Mouse (Mus musculus): ENCODE results near the gene Slc36a2. TPM values are rescaled to one million over a fixed set of nuclear protein-coding genes. Genes with fewer than 3 reads are reported as not detected.

The Slc36a2 gene
- polyA plus RNA-seq, 1 experiment from 2014 or later, result 0.51 TPM

- Histone ChIP-seq H3K9ac (replicated peaks) (no peak within 1 kb of the TSS), H3K4me2 (no peak within 1 kb of the TSS), H3K4me3 (replicated peaks) (no peak within 1 kb of the TSS), H3K27ac (replicated peaks) (no peak within 1 kb of the TSS), H3K27me3 (replicated peaks) (no peaks in the 10 kb centered on the region), H3K36me3 (no peaks in the 10 kb centered on the region), H3K4me1 (no peaks in the 10 kb centered on the region), H3K9me3 (replicated peaks) (no peaks in the 10 kb centered on the region)
- WGBS, result 76% methylated on average over 3 of the region's 3 CpGs
- no peak for ATAC-seq (ENCODE audit: low FRiP score)
These were observed 33.3 kb downstream of the Slc36a2 start, which contains the start of gene Slc36a3 for GRCm38 (mm10) chr11:55151608-55152007. Gene Slc36a3, minus strand, starts transcription at chr11:55151708.

GRCm38 (mm10) chr11:55148461-55148860 lies 36.4 kb downstream of the Slc36a2 start:
- Histone ChIP-seq H3K36me3 (no peaks in the 10 kb centered on the region), H3K27me3 (replicated peaks) (no peaks in the 10 kb centered on the region)

DNA sequence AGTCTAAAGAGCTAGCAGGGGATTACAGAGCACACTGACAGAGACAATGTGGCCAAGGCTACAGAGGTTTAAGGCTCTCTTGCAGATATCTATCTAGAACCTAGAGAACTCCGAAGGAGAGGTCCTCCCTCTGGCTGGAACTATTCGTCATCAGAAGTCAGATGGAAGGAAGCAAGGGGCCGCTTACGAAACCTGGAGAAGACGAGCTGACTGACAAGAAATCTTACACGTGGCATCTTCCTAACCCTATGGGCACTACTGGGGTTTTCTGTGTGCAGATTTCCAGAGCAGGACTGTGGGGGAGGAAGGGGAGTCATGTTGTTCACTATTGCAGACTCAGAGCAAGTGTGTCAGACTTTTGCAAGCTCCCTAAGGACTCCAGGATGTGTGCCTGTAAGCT lies 37.5 kb downstream of the Slc36a2 start:
- Histone ChIP-seq H3K9me3 (replicated peaks) (no peaks in the 10 kb centered on the region), H3K27ac (replicated peaks) (no peak overlapping the region), H3K27me3 (replicated peaks) (no peaks in the 10 kb centered on the region), H3K9ac (replicated peaks) (no peak overlapping the region), H3K4me3 (replicated peaks) (no peak overlapping the region), H3K4me2 (no peak overlapping the region), H3K36me3 (no peaks in the 10 kb centered on the region), H3K4me1 (no peaks in the 10 kb centered on the region)
- 72% methylated on average over 6 of the region's 6 CpGs for WGBS
- ATAC-seq (ENCODE audit: low FRiP score), result no peak

More at GRCm38 (mm10) chr11:55148461-55148860, 36.4 kb downstream of the Slc36a2 start:
- no peaks in the 10 kb centered on the region for H3K9me3 ChIP-seq (replicated peaks)
- WGBS, result 83% methylated on average over 4 of the region's 4 CpGs
- H3K4me1 ChIP-seq, result no peaks in the 10 kb centered on the region
- no peak overlapping the region for H3K9ac ChIP-seq (replicated peaks)
- H3K4me3 ChIP-seq (replicated peaks), result no peak overlapping the region
- no peak overlapping the region for H3K4me2 ChIP-seq
- no peak for ATAC-seq (ENCODE audit: low FRiP score)
- no peak overlapping the region for H3K27ac ChIP-seq (replicated peaks)

- H3K36me3 ChIP-seq, result no peaks in the 10 kb centered on the region
- no peak for ATAC-seq (ENCODE audit: low FRiP score)
- no peak overlapping the region for H3K27ac ChIP-seq (replicated peaks)
- H3K4me3 ChIP-seq (replicated peaks), result no peak overlapping the region
- no peak overlapping the region for H3K4me2 ChIP-seq
- no peaks in the 10 kb centered on the region for H3K9me3 ChIP-seq (replicated peaks)
- H3K4me1 ChIP-seq, result no peaks in the 10 kb centered on the region
- H3K9ac ChIP-seq (replicated peaks), result no peak overlapping the region
- H3K27me3 ChIP-seq (replicated peaks), result no peaks in the 10 kb centered on the region
- 50% methylated on average over 1 of the region's 1 CpGs for WGBS
These were observed 38.0 kb downstream of the Slc36a2 start for GRCm38 (mm10) chr11:55146855-55147254.

GRCm38 (mm10) chr11:55144011-55144410 lies 40.9 kb downstream of the Slc36a2 start:
- no peaks in the 10 kb centered on the region for H3K27me3 ChIP-seq (replicated peaks)
- no peak for ATAC-seq (ENCODE audit: low FRiP score)
- H3K27ac ChIP-seq (replicated peaks), result no peak overlapping the region
- H3K4me3 ChIP-seq (replicated peaks), result no peak overlapping the region
- no peak overlapping the region for H3K9ac ChIP-seq (replicated peaks)
- no peak overlapping the region for H3K4me2 ChIP-seq
- WGBS, result 37% methylated on average over 5 of the region's 5 CpGs
- H3K9me3 ChIP-seq (replicated peaks), result no peaks in the 10 kb centered on the region
- no peaks in the 10 kb centered on the region for H3K4me1 ChIP-seq
- no peaks in the 10 kb centered on the region for H3K36me3 ChIP-seq

DNA sequence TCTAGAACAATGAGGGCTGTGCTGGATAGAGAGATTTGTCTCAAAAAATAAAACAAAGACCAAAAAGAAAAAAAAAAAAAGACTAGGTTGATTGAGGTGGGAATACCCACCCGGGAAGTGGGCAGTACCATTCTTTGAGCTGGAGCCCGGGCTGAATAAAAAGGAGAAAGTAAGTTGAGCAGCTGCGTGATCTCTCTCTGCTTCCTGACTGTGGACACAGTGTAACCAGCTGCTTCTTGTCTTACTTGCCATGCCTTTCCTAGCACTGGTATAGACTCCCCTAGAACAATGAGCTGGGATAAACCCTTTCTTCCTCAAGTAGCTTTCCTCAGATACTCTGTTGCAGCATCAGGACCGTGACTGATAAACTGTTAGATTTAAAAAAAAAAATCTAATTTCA lies 43.4 kb downstream of the Slc36a2 start:
- no peaks in the 10 kb centered on the region for H3K4me1 ChIP-seq
- H3K36me3 ChIP-seq, result no peaks in the 10 kb centered on the region
- no peak overlapping the region for H3K4me2 ChIP-seq
- 90% methylated on average over 4 of the region's 4 CpGs for WGBS
- no peaks in the 10 kb centered on the region for H3K9me3 ChIP-seq (replicated peaks)
- no peak overlapping the region for H3K4me3 ChIP-seq (replicated peaks)
- no peak for ATAC-seq (ENCODE audit: low FRiP score)
- no peak overlapping the region for H3K27ac ChIP-seq (replicated peaks)
- no peaks in the 10 kb centered on the region for H3K27me3 ChIP-seq (replicated peaks)
- no peak overlapping the region for H3K9ac ChIP-seq (replicated peaks)

DNA sequence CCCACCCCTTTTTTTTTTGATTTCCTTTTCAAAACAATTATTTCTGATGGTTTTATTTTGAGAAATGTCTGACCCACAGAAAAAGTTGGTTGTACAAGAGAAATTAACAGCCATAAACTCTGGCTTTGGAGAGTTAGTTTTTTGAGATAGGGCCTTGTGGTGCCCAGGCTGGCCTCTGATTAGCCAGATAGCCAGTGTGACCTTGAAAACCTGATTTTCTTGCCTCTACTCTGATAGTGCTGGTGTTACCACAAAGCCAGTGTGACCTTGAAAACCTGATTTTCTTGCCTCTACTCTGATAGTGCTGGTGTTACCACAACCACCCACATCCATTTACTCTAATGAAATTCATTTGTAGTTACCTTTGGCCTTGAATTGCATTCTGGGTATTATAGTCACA lies 47.2 kb downstream of the Slc36a2 start:
- no peak for ATAC-seq (ENCODE audit: low FRiP score)
- Histone ChIP-seq H3K9ac (replicated peaks) (no peak overlapping the region), H3K4me1 (no peaks in the 10 kb centered on the region)

GRCm38 (mm10) chr11:55136770-55137547 lies 47.9 kb downstream of the Slc36a2 start:
- ATAC-seq (ENCODE audit: low FRiP score), result no peak

More for the DNA sequence above, 47.2 kb downstream of the Slc36a2 start:
- Histone ChIP-seq H3K4me2 (no peak overlapping the region), H3K27ac (replicated peaks) (no peak overlapping the region), H3K36me3 (no peaks in the 10 kb centered on the region), H3K27me3 (replicated peaks) (no peaks in the 10 kb centered on the region), H3K4me3 (replicated peaks) (no peak overlapping the region), H3K9me3 (replicated peaks) (no peaks in the 10 kb centered on the region)

DNA sequence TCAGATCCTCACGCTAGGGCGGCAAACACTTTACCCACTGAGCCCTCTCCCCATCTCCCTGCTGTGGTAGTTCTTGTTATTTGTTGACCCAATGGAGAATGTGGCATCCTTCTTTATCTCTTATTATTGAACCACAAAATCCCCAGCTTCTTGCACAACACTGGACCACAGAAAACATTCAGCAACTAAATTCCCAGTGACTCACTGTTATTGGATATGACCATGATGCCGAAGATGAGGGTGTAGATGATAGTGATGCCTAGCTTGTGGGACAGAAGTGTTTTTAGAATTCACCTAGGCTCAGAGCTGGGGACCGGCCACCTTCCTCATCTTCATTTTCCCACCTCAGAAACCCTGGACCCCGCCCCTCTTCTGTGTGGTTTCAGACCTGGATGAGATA lies 50.0 kb downstream of the Slc36a2 start:
- no peak for ATAC-seq (ENCODE audit: low FRiP score)
- no peak overlapping the region for H3K4me2 ChIP-seq
- no peaks in the 10 kb centered on the region for H3K27me3 ChIP-seq (replicated peaks)
- 93% methylated on average over 5 of the region's 5 CpGs for WGBS
- H3K9ac ChIP-seq (replicated peaks), result no peak overlapping the region
- no peaks in the 10 kb centered on the region for H3K4me1 ChIP-seq
- no peak overlapping the region for H3K4me3 ChIP-seq (replicated peaks)
- H3K9me3 ChIP-seq (replicated peaks), result no peaks in the 10 kb centered on the region
- no peak overlapping the region for H3K27ac ChIP-seq (replicated peaks)
- H3K36me3 ChIP-seq, result no peaks in the 10 kb centered on the region

More at GRCm38 (mm10) chr11:55136770-55137547, 47.9 kb downstream of the Slc36a2 start:
- no peaks in the 10 kb centered on the region for H3K9me3 ChIP-seq (replicated peaks)
- H3K4me1 ChIP-seq, result no peaks in the 10 kb centered on the region
- no peaks in the 10 kb centered on the region for H3K27me3 ChIP-seq (replicated peaks)
- 77% methylated on average over 15 of the region's 15 CpGs for WGBS
- H3K9ac ChIP-seq (replicated peaks), result no peak overlapping the region
- no peak overlapping the region for H3K4me2 ChIP-seq
- H3K27ac ChIP-seq (replicated peaks), result no peak overlapping the region
- H3K4me3 ChIP-seq (replicated peaks), result no peak overlapping the region
- no peaks in the 10 kb centered on the region for H3K36me3 ChIP-seq

DNA sequence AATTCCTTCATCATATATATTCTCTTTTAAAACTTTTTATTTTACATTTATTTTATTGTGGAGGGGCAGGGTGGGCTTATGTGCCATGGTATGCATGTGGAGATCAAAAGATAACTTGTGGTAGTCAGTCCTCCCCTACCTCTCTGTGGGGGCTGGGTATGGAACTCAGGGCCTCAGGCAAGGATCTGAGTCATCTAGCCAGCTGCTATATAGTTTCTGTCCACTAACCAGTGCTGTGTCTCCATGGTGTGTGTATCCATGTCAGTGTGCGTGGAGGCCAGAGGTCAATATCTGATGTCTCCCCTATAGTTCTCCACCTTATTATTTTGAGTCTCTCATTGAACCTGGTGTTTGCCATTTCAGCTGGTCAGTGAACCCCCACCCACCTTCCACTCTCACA lies 50.5 kb downstream of the Slc36a2 start:
- 95% methylated on average over 1 of the region's 1 CpGs for WGBS
- no peak overlapping the region for H3K27ac ChIP-seq (replicated peaks)

GRCm38 (mm10) chr11:55133204-55133603 lies 51.7 kb downstream of the Slc36a2 start:
- 97% methylated on average over 1 of the region's 1 CpGs for WGBS

More for the DNA sequence above, 50.5 kb downstream of the Slc36a2 start:
- Histone ChIP-seq H3K9me3 (replicated peaks) (no peaks in the 10 kb centered on the region), H3K4me2 (no peak overlapping the region), H3K27me3 (replicated peaks) (no peaks in the 10 kb centered on the region), H3K36me3 (no peaks in the 10 kb centered on the region), H3K4me1 (no peaks in the 10 kb centered on the region), H3K4me3 (replicated peaks) (no peak overlapping the region), H3K9ac (replicated peaks) (no peak overlapping the region)
- ATAC-seq (ENCODE audit: low FRiP score), result no peak

GRCm38 (mm10) chr11:55131946-55132345 lies 52.9 kb downstream of the Slc36a2 start:
- no peak for ATAC-seq (ENCODE audit: low FRiP score)
- H3K9ac ChIP-seq (replicated peaks), result no peak overlapping the region
- H3K4me2 ChIP-seq, result no peak overlapping the region
- no peaks in the 10 kb centered on the region for H3K9me3 ChIP-seq (replicated peaks)
- no peak overlapping the region for H3K27ac ChIP-seq (replicated peaks)
- H3K4me1 ChIP-seq, result no peaks in the 10 kb centered on the region
- H3K27me3 ChIP-seq (replicated peaks), result no peaks in the 10 kb centered on the region
- H3K4me3 ChIP-seq (replicated peaks), result no peak overlapping the region
- H3K36me3 ChIP-seq, result no peaks in the 10 kb centered on the region
- 93% methylated on average over 1 of the region's 1 CpGs for WGBS

More at GRCm38 (mm10) chr11:55133204-55133603, 51.7 kb downstream of the Slc36a2 start:
- no peak for ATAC-seq (ENCODE audit: low FRiP score)
- Histone ChIP-seq H3K9me3 (replicated peaks) (no peaks in the 10 kb centered on the region), H3K27me3 (replicated peaks) (no peaks in the 10 kb centered on the region), H3K27ac (replicated peaks) (no peak overlapping the region), H3K4me1 (no peaks in the 10 kb centered on the region), H3K4me3 (replicated peaks) (no peak overlapping the region), H3K36me3 (no peaks in the 10 kb centered on the region), H3K9ac (replicated peaks) (no peak overlapping the region), H3K4me2 (no peak overlapping the region)
